ENCODE assay signal across 24 mouse cellular contexts in genomic region chr5:66782851-66783250, GRCm38 (mm10).
"Had no signal": no experiment of that assay in that cellular context is flagged by ENCODE, and none has a peak within 500 bp of the region (broad histone marks: within the 10 kb centered on the region; RNA-seq: fewer than 3 reads in every experiment).

No protein-coding gene starts in this region.

- DNase-seq: kidney, adult 18-20 months; kidney, adult 9 months; kidney, postnatal 10 days; kidney, postnatal 36 days; layer of hippocampus, adult 9-11 months; liver; lung, adult 18-20 months; lung, postnatal 10 days; lung, postnatal 4 days; retina, postnatal 1 day; right cerebral cortex, postnatal 25 days; spleen, adult 18-20 months; thymus, adult 18-20 months; thymus, postnatal 14 days; thymus, postnatal 4 days had no signal

- H3K9me3 ChIP-seq: limb, embryonic 10.5 days; limb, embryonic 13.5 days; liver, embryonic 12.5 days; liver, embryonic 15.5 days; midbrain, embryonic 15.5 days; neural tube, embryonic 13.5 days; stomach, embryonic 15.5 days had no signal

- H3K4me3 ChIP-seq: limb, embryonic 10.5 days; limb, embryonic 13.5 days; liver, embryonic 12.5 days; liver, embryonic 15.5 days; midbrain, embryonic 15.5 days; myocyte; neural tube, embryonic 13.5 days; stomach, embryonic 15.5 days had no signal

- H3K9ac ChIP-seq: limb, embryonic 13.5 days; liver, embryonic 12.5 days; liver, embryonic 15.5 days; midbrain, embryonic 15.5 days; neural tube, embryonic 13.5 days; stomach, embryonic 15.5 days had no signal

- H3K27me3 ChIP-seq: limb, embryonic 13.5 days; liver, embryonic 12.5 days; liver, embryonic 15.5 days; midbrain, embryonic 15.5 days; neural tube, embryonic 13.5 days; stomach, embryonic 15.5 days had no signal

- H3K4me1 ChIP-seq: liver, embryonic 12.5 days; liver, embryonic 15.5 days; midbrain, embryonic 15.5 days had no signal

- H3K36me3 ChIP-seq: limb, embryonic 10.5 days; limb, embryonic 13.5 days; liver, embryonic 12.5 days; liver, embryonic 15.5 days; midbrain, embryonic 15.5 days; neural tube, embryonic 13.5 days; stomach, embryonic 15.5 days had no signal

- H3K27ac ChIP-seq: limb, embryonic 10.5 days; limb, embryonic 13.5 days; liver, embryonic 12.5 days; liver, embryonic 15.5 days; midbrain, embryonic 15.5 days; neural tube, embryonic 13.5 days; stomach, embryonic 15.5 days had no signal

- H3K4me2 ChIP-seq: limb, embryonic 13.5 days; liver, embryonic 12.5 days; liver, embryonic 15.5 days; midbrain, embryonic 11.5 days; midbrain, embryonic 15.5 days; neural tube, embryonic 13.5 days; stomach, embryonic 15.5 days had no signal

- ATAC-seq: liver, embryonic 12.5 days; midbrain, embryonic 15.5 days had no signal
